Mouse (Mus musculus) 3T3-L1 (cell line): ENCODE results near the gene Cer1.

Experiments used
- DNase-seq: peaks from one replicate; pipeline ENCODE4 v3.0.0-alpha.2; 2015; ENCODE audit warnings: low read depth, low spot score

Gene Cer1

DNA sequence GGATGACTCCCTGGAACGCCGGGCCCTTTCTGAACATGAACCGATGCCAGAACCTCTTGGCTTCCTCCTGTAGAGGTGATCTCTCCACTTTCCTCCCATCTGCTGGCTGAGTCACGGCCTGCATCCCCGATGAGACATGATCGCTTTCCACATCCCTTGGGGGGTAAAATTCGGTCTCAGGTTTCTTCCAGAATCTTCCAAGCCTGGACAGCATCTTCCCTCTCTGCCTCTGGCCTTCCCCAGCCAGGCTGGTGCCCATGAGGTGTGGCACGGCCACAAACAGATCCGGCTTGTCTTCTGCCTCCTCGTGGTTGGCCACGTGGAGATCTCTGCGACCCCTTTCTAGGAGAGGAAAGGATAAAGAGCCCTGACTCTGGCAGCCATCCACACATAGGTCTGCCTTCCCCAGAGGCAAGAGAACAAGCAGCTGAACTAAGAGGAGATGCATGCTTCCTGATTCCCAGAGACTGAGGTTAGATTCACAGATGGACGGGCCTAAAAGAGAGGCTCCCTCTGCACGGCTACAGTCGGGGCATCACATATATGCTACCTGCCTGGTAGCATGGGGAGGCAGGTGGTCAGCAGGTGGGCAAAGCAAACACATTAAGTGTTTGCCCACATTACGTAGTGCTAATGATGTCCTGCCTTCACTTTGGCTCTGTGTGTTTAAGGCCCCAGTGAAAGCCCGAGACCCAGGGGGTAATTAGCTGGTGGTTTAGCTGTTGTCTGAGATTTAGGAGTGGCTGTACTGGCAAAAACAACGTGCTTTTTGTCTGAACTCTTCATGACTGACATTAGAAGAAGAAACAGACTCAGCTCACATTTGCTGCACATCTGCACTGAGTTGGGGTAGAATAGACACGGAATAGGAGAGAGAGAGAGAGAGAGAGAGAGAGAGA, at the start of gene Cer1:
Cer1 (minus strand) TSS at position 513 of the 899 bp plus-strand sequence.
- peak; percentile 42 for DNase-seq

DNA sequence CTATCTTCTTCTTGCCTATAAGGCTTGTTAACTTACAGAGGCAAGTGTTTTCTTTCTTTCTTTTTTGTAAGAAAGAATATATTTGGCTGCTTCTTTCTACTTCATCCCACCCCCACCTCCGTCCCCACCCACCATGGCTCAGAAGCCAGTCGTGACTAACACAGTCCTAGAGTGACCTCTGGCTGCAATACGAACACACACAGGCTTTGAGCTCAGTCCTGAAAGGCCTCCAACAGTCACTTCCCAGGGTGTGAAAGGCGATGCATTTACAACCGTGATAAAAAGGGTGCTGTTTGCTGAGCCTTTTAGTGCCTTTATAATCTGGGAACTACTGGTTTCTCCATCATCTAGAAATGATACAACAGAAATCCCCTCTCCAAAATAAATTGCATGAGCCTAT, 49.4 kb upstream of the Cer1 start:
- peak; percentile 69 for DNase-seq

DNA sequence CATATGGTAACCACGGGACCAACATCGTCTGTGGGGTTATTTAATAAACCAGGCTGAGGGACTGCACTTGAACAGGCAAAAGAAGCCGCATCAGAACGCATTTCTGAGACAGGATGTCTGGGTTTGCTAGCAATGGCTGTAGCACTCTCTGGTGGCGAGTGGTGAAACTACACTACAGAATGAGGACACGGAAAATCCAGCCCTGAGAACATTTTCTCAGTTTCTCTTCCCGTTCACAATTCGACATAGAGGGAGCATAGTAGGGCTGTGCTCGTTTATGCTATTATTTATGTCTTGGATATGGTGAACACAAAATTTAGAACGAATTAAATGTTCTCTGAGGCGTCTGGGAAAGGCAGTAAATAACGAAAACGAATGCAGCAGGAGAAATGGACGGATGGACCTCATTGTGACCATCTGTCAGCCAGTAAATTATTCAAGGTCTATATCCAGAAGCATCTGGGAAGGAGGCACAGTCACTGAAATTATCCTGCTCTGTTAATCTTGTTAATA, 48.8 kb upstream of the Cer1 start:
- peak; percentile 79 for DNase-seq

DNA sequence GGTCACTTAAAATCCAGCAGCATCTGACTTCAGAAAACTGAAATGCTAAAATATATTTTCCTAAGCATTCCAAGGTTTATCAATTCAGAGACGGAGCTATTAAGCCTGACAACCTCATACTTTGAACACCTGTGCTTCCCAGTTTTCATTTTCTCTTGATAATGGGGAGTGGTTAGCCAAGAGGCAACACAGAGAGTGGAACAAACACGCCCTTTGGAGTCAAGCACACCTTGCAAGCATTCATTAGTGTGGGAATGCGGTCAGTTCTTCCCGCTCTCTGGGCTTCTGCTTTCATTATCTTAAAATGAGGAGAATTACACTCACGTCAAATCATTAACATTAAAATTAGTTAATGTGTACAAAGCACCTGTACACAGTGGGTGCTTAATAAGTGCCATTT, 45.1 kb upstream of the Cer1 start:
- no peak for DNase-seq

DNA sequence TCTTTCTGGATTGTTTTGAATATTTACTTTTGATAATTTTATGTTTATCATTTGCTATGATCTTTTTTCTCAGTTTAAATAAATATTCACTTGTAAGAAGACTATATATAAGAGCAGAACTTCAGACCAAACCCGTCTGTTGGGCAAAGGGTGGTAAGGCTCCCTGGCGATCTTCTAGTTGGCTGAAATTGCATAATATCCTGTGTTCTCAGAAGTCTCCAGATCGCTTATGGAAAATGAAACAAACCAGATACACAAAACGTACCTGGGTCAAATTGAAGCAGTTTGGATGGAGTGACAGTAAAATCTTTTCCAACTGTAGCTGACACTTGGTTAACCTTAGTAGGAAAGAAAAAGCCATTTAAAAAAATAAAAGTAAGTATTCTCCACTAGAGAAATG, 37.0 kb upstream of the Cer1 start:
- DNase-seq = no peak

DNA sequence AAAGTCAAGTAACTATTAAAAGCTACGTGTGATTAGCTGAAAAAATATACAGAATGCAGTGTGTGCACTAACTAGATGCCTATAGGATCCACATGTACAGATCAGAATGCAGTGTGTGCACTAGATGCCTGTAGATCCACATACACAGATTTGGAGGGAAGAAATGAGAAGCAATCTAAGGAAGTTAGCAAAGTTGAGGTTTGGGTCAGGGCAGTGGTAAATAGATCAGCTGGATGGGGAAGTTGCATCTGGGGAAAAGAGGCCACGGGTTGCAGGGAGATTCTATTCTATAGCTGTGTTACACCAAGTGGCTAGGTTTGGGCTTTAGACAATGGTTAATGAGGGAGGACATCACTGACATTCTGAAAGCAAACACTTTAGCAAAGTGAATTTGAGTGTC, 33.7 kb upstream of the Cer1 start:
- DNase-seq = no peak

DNA sequence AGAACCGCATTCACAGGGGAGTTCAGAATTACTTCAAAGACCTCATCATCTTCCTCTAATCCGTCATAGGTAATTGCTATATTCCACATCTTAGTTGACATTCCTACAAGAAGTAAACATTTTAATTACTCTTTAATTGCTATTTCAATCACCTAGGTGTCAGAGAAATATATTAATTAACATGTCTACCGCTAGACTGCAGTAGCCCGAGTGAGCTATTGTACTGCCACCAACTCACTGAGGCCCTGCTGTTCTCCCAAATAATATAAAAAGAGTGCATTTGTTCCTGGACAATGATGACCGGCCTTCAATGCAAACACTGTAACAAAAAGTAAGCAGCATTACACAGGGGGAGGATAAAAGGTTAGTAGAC, 31.7 kb upstream of the Cer1 start:
- no peak for DNase-seq

DNA sequence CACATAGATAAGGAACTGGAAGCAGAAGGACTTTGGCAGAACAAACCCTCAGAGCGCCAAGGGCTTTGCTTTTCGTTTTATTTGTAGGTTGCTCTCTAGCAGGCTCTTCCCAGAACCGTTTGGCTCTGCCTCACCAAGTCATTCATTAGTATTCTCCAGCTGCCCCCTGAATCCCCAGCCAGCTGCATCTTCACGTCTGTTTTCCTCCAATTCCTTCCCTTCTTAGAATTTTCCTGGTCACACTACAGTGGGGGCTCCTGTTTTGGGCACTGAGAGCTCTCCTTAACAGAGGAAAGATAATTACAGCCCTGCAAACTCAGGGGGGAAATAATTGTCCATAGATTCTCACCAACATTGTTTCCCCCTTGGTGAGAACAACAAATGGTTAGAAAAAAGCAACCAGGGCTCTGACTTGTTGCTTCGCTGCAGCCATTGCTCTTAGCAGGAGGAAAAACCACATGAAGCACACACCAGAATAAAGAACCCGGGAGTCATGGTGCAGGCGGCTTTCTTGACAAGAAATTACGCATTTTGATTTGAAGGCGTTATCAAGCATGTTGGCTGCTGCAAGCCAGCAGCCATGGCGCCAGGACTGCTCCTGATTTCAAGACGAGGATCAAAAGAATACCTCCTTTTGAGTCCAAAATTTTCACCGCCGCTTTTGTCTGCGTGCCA, 31.2 kb upstream of the Cer1 start:
- no peak for DNase-seq

DNA sequence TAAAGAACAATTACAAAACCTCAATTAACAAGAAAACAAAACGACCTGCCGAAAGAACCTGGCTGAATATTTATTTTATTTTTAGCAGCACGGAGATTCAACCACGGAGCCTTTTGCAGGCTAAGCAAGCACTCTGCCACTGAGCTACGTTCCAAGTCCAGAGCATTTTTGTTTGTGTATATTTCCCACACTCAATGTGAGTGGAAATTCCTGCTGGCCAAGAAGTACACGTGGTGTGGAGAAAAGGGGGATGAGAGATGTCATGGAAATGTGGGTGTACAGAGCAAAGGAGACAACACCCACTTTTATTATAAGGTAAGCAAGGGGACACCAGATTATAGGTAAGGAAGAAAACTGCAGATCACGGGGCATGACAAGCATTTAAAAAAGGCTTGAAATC, 30.6 kb upstream of the Cer1 start:
- DNase-seq = no peak

DNA sequence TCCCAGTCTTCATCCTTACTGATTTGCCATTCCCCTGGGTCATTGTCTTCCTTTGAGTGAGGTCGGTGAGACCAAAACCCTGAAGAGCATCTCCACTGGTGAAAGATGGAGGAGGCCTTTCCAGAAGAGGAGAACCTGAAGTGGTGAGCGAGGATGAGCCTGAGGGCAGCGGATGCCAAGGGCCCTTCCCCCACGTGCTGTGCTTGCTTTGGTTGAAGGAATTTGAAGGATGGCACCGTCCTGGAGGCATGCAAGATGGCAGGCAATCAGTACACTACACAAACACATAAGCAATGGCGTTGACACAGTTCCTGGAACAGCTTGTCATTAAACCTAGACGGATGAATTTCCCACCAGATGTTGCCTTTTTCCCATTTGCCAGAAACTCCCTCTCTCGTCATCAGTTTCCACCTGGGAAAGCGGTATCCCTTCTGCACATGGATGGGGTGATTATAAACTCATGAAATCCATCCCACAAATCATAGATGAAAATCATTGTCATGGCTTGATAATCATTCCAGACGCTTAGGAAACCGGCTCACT, 29.7 kb upstream of the Cer1 start:
- no peak for DNase-seq

DNA sequence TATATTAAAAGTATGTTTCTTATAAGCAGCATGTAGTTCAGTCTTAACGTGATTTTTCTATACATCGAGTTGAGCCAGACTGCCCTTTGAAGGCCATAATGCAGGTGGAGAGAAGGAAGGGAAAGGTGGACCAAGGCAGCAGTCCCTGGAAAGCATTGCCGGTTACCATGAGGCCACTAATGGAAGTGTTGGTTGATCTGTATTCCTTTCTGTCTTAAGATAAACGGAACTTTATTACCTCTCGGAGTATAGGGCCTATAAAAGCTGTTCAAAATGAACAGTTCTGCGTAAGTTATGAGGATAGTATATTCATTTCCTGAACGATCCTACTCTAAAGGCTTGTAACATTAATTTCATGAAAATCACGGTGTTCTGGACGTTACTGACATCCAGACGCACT, 10.3 kb upstream of the Cer1 start:
- no peak for DNase-seq

DNA sequence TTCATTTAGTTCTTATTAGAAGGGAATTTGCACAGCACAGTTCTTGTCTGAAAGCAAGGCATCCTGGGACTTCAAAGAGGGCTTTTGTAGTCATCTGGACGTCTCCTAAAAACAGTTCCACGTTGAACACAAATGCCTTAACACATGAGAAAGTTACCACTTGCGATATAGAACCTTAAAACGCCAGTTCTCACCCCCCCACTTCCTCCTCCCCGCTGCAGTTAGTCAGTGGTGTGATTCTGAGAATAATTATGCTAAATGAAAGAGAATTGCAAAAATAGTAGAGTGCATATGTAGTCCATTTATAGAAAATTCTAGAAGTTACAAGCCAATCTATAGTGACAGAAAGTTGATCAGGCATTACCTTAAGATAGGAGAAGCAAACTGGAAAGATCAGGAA, 7.3 kb upstream of the Cer1 start:
- DNase-seq = no peak

DNA sequence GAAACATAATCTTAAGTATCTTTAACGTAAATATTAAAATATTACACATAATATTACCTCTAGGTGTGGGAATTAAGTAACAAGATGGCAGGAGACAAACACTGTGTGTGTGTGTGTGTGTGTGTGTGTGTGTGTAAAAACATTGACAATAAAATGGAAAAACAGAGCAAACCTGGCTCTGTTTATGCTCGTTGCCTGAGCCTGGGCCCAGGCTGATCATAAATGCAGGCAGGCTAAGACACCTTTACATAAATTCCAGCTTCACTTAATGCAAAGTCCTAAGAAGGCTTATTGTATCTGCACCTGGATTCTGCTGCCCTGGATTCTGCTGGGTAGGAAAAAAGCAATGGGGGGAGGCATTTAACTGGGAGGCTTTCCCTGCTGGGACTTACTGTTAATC, 6.6 kb upstream of the Cer1 start:
- no peak for DNase-seq

DNA sequence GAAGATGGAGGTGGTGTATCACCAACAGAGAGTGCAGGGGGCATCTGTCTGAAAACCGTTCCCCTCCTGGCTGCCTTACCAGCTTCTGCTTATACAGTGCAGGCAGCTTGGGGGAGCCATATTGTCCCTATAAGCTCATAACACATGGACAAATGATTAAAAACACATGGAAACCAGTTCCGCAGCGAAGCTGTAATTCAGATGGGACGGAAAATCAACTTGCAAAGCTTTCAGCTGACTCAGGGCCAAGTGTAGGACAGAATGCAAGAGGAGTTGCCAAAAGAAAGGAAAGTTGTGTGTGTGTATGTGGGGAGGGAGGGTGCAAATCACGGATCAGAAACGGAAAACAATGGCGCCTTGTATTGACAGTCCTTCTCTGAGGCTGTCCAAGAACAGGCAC, 6.1 kb upstream of the Cer1 start:
- no peak for DNase-seq

DNA sequence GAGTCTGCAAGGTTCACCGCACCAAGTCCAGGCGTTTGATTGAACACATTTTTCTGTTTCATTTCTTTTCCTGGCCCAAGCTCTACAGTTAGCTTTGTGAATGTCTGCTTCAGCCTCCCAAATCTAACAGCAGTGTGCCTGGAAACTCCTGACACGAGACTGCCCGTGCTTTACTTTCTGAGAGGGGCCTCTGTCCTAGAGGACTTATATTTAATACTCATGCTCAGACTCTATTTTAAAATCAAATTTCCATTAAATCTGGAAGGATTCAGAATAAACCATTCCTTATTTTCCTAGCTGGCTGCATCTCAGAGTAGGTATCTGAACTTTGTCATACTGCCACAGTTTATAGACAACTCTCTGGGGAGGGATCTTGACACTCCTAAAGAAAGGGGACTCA, 5.6 kb upstream of the Cer1 start:
- DNase-seq = no peak

DNA sequence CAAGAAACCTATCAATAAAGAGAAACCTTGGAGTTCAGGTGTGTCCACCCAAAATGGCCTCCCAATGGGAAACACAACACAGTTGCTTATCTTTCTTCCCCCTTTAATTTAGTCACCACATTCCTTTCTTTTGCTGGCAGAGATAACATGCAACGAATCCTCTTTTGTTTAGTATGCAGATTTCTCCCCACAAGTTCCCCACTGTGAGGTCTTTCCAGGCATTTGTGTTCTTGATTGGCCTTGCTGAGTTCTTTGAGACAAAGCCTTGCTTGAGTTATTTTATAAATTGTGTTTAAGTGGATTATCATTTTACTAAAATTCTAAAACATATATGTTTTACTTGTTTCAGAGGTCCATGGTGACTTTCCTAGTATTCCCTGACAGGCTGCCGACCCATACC, 1.2 kb upstream of the Cer1 start:
- no peak for DNase-seq

DNA sequence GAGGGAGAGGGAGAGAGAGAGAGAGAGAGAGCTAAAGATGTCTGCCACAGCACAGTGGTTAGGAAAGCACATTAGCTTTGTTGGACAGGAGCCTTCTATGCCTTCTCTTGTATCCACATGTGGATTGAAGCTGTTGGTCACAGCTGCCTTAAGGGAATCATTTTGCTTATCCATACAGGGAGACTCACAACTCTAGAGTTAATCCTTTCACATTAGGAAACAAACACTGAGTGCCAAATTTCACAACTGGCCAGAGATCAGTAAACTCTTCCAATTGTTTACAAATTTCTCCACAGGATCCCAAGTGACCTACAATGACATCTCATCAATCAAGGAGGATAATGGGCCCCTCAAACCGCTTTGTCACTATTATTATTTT, 576 bp upstream of the Cer1 start:
- DNase-seq = no peak

DNA sequence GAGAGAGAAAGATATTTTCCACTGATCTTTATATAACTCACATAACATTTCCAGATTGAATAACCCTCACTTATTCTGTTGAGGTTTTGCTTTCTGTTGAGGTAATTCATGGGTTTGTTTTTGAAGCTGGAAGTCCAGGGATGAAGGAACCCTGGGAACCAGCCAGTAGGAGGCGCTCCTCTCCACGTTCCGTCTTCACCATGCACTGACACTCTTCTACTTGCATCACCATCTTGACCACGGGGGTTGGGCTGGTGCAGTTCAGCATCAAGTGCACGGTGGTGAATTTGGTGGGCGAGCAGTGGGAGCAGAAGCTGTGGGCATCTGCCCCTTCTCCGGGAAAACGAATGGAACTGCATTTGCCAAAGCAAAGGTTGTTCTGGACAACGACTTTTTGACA, 2.4 kb downstream of the Cer1 start:
- DNase-seq = no peak

DNA sequence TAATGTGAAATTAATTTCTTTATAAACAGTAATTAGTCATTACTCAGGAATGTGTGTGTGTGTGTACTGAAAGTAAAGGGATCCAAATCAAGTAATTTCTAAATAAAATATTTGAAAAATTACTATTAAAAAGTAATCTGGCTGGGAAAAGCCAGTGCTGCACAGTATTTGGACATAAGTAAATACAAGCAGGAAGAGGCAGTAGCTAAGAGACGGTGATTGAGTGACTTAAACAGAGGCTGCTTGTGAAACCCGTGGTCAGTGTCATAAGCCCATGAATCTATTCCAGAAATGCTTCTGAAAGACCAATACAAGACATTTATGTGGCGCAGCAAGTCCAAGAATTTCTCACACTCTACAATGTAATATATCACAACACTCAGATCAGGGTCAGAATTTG, 3.6 kb downstream of the Cer1 start:
- no peak for DNase-seq

DNA sequence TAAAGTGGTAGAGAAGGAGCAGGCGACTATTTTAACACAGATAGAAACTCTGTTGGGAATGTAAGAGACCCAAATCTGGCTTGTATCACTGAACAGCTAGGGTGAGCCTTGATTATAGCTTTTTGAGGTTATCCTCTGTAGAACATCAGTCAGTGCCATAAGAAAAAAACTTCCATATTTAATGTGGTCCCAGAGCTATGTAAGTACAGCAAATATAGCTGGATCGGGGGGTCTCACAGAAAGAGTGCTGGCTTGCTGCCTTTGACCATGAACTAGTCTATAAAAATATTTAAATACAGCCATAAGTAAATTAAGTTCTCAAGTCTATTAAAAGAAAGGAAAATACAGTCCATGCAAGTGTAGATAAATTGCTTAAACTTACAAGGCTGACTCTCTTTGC, 4.7 kb downstream of the Cer1 start:
- no peak for DNase-seq

DNA sequence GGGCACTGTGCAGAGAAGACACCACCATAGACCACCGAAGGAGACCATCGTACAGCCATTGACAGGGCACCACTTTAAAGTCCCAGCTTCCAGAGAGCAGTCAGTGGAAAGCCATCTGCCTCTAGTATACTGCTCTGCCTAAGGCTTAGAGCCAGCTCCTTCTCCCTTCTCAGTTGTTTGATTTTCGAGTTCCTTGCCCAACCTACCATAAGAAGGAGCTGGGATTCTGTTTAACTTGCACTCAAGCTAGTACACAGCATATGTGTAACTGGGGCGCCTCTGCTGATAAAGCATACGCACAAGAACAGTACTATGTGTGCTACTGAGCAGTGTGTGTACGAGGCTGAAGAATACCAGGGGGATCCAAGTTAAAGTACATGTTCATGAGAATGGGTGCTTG, 5.8 kb downstream of the Cer1 start:
- DNase-seq = no peak

DNA sequence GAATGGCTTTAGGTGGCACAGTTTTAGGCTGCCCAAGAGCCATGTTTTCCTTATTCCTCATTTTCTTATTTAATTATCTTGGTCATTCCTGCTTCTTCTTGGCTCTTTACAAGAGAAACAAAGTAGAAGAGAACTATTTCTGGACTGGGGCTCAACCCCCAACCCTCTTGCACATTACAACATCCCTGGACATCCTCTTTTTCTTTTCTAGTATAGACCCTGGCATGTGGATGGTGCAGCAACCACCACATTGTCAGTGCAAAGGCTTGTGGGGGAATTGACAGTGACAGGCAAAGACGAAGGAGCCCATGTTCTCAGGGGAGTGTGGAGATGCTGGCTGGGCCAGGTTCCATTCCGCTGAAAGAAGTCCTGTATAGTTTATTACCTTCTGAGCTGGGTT, 8.3 kb downstream of the Cer1 start:
- no peak for DNase-seq

DNA sequence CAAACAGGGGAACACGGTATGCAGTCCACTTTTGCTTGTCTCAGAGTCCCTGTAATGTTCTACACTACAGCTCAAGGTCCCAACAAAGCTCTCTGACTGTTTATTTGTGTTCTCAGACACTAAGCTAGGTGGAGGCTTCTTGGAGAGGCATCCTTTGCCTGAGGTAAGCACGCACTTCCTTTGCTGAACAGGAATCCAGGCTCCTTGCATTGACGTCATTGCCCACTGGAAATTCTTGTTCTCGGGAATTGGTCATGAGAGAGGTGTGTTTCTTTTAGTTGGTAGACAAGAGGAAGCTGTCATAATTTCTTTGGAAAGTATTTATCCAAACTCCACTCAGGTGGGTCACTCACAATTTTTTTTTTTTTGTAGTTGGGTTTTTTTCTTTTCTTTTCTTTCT, 9.4 kb downstream of the Cer1 start:
- no peak for DNase-seq
